Comparison of ENCODE assay signal across 8 mouse cellular contexts in genomic region chrX:160137861-160138717, GRCm38 (mm10). TPM values are rescaled to one million over a fixed set of nuclear protein-coding genes. Genes with fewer than 3 reads are reported as not detected.
DNase-seq lines count a peak whose midpoint lies in the region; ATAC-seq and TF ChIP-seq lines count a peak whose summit lies in the region.

TSS of gene Pdha1 (minus strand) at chrX:160138413.

- H3K4me2 ChIP-seq in heart, embryonic 12.5 days: peak within 1 kb of the TSS; percentile 68
- peak within 1 kb of the TSS; percentile 69 for H3K4me2 ChIP-seq in liver, embryonic 12.5 days
- H3K4me2 ChIP-seq in stomach, embryonic 15.5 days: peak within 1 kb of the TSS; percentile 53

- H3K79me2 ChIP-seq in C2C12 (ENCODE audit: control insufficient read depth, insufficient read depth): peaks cover 48% of the 10 kb centered on the region

- peaks cover 44% of the 10 kb centered on the region for H3K79me3 ChIP-seq in C2C12 (ENCODE audit: low read depth)

- peak within 1 kb of the TSS; percentile 88 for H3K9ac ChIP-seq in heart, embryonic 12.5 days
- peak within 1 kb of the TSS; percentile 81 for H3K9ac ChIP-seq in liver, embryonic 12.5 days
- H3K9ac ChIP-seq in stomach, embryonic 15.5 days: peak within 1 kb of the TSS; percentile 34

- H3K36me3 ChIP-seq in C2C12 (ENCODE audit: control insufficient read depth, insufficient read depth): peaks cover 3% of the 10 kb centered on the region
- H3K36me3 ChIP-seq in erythroblast, embryonic 14.5 days (ENCODE audit: control insufficient read depth): peaks cover 2% of the 10 kb centered on the region; the same call in 1 of the 2 replicates
- H3K36me3 ChIP-seq in heart, embryonic 12.5 days: no peaks in the 10 kb centered on the region
- H3K36me3 ChIP-seq in liver, embryonic 12.5 days: no peaks in the 10 kb centered on the region
- H3K36me3 ChIP-seq in stomach, embryonic 15.5 days: no peaks in the 10 kb centered on the region

- peak within 1 kb of the TSS; percentile 98 for H3K27ac ChIP-seq in heart, embryonic 12.5 days (ENCODE audit: poor library complexity, severe bottlenecking)
- peak within 1 kb of the TSS; percentile 85 for H3K27ac ChIP-seq in liver, embryonic 12.5 days
- H3K27ac ChIP-seq in stomach, embryonic 15.5 days: peak within 1 kb of the TSS; percentile 95

- peak; percentile 38; the same call in 1 of the 2 replicates for TF ChIP-seq POLR2A in brain, embryonic 14.5 days (IDR thresholded peaks at IDR 0.05; ENCODE audit: borderline replicate concordance, extremely low read depth, insufficient read depth, insufficient read length, poor library complexity, severe bottlenecking)

- peak; percentile 96 for ATAC-seq in heart, embryonic 12.5 days (ENCODE audit: insufficient number of reproducible peaks, low FRiP score)
- ATAC-seq in liver, embryonic 12.5 days: peak; percentile 97
- ATAC-seq in stomach, embryonic 15.5 days (ENCODE audit: insufficient read depth, low FRiP score, low read depth): peak; percentile 96

- TF ChIP-seq CTCF in C2C12 (IDR thresholded peaks at IDR 0.05; ENCODE audit: control insufficient read depth, insufficient read depth, insufficient read length): no peak
- TF ChIP-seq CTCF in brain, embryonic 14.5 days (IDR thresholded peaks at IDR 0.05; ENCODE audit: borderline replicate concordance, extremely low read depth, insufficient read depth, insufficient read length): no peak

- H3ac ChIP-seq in C2C12 (ENCODE audit: control insufficient read depth, insufficient read length, low read depth): peak within 1 kb of the TSS; percentile 70

- H3K9me3 ChIP-seq in erythroblast, embryonic 14.5 days (ENCODE audit: control insufficient read depth, low read length): no peaks in the 10 kb centered on the region; the same call in 1 of the 2 replicates
- no peaks in the 10 kb centered on the region for H3K9me3 ChIP-seq in heart, embryonic 12.5 days (replicated peaks)
- H3K9me3 ChIP-seq in liver, embryonic 12.5 days (replicated peaks): no peaks in the 10 kb centered on the region
- no peaks in the 10 kb centered on the region for H3K9me3 ChIP-seq in stomach, embryonic 15.5 days

- WGBS in heart, embryonic 12.5 days: 17% methylated on average over 61 of the region's 67 CpGs
- WGBS in liver, embryonic 12.5 days (ENCODE audit: insufficient replicate concordance): 11% methylated on average over 57 of the region's 67 CpGs
- 19% methylated on average over 61 of the region's 67 CpGs for WGBS in stomach, embryonic 15.5 days

- DNase-seq in brain, embryonic 14.5 days (ENCODE audit: low read depth): peak; percentile 96
- peak; percentile 92 for DNase-seq in kidney, postnatal 10 days
- DNase-seq in natural killer cell, adult 2 months (ENCODE audit: low spot score in 2 of 2): peak; percentile 77 to 81

- peaks cover 19% of the 10 kb centered on the region for H3K4me1 ChIP-seq in erythroblast, embryonic 14.5 days (ENCODE audit: control insufficient read depth)
- peaks cover 16% of the 10 kb centered on the region for H3K4me1 ChIP-seq in heart, embryonic 12.5 days (replicated peaks)
- H3K4me1 ChIP-seq in liver, embryonic 12.5 days: peaks cover 26% of the 10 kb centered on the region; the same call in 1 of the 2 replicates
- H3K4me1 ChIP-seq in stomach, embryonic 15.5 days: no peaks in the 10 kb centered on the region

- H3K27me3 ChIP-seq in C2C12 (ENCODE audit: control insufficient read depth, insufficient read depth, insufficient read length): no peaks in the 10 kb centered on the region
- H3K27me3 ChIP-seq in erythroblast, embryonic 14.5 days (ENCODE audit: control insufficient read depth): no peaks in the 10 kb centered on the region
- no peaks in the 10 kb centered on the region for H3K27me3 ChIP-seq in heart, embryonic 12.5 days (replicated peaks)
- peaks cover 11% of the 10 kb centered on the region; the same call in 1 of the 2 replicates for H3K27me3 ChIP-seq in liver, embryonic 12.5 days (replicated peaks)
- no peaks in the 10 kb centered on the region for H3K27me3 ChIP-seq in stomach, embryonic 15.5 days (replicated peaks)

- peak within 1 kb of the TSS; percentile 39 for H3K4me3 ChIP-seq in C2C12 (ENCODE audit: insufficient read depth, poor library complexity, severe bottlenecking)
- peak within 1 kb of the TSS; percentile 84 for H3K4me3 ChIP-seq in erythroblast, embryonic 14.5 days (replicated peaks)
- H3K4me3 ChIP-seq in heart, embryonic 12.5 days: peak within 1 kb of the TSS; percentile 80
- peak within 1 kb of the TSS; percentile 71 for H3K4me3 ChIP-seq in liver, embryonic 12.5 days
- peak within 1 kb of the TSS; percentile 58 for H3K4me3 ChIP-seq in stomach, embryonic 15.5 days (replicated peaks)

TF ChIP-seq in C2C12, 6 proteins besides CTCF, POLR2A, EP300 and RAD21:
- TF ChIP-seq CEBPB (IDR thresholded peaks at IDR 0.05; ENCODE audit: low read depth) (no peak), USF1 (IDR thresholded peaks at IDR 0.05; ENCODE audit: low read depth) (no peak), MYOD1 (IDR thresholded peaks at IDR 0.05; ENCODE audit: control insufficient read depth, insufficient read length, low read depth) (no peak), MYOG (IDR thresholded peaks at IDR 0.05; ENCODE audit: control insufficient read depth, extremely low read depth, insufficient read length) (no peak), FOSL1 (IDR thresholded peaks at IDR 0.05; ENCODE audit: insufficient read depth, low read length, poor library complexity, severe bottlenecking) (no peak), MAX (IDR thresholded peaks at IDR 0.05) (no peak)

RNA-seq across cellular contexts. Expression of gene Pdha1, which starts in this region (rescaled TPM):
- 82.5 TPM for polyA plus RNA-seq in C2C12 (2012; fragmentation: generic; extraction: Trizol)
- polyA plus RNA-seq in brain, embryonic 14.5 days (2012; rRNA removed): 67.0 and 76.2 TPM in 2 replicates
- polyA plus RNA-seq in erythroblast, embryonic 14.5 days (2012): 0.64 and 0.74 TPM in 2 replicates
- polyA plus RNA-seq in heart, embryonic 12.5 days (2016; fragmentation: Nextera tagmentation; extraction: Ambion mirVana): 226 and 237 TPM in 2 replicates
- polyA plus RNA-seq in liver, embryonic 12.5 days (2016; fragmentation: Nextera tagmentation; extraction: Ambion mirVana): 74.0 and 74.5 TPM in 2 replicates
- polyA plus RNA-seq in stomach, embryonic 15.5 days (2015; fragmentation: Nextera tagmentation; extraction: Ambion mirVana): 121 and 128 TPM in 2 replicates

Comparison
In these comparisons a context has a peak if more than half of its experiments do, and no peak if none do; other contexts are left out.
1. Peak in every context shown above with its lines: DNase-seq, ATAC-seq, H3K4me3 ChIP-seq and H3K27ac ChIP-seq.
2. RNA of gene Pdha1 (polyA plus RNA-seq): 226 to 237 TPM in heart, embryonic 12.5 days, 121 to 128 TPM in stomach, embryonic 15.5 days, 82.5 TPM in C2C12 (single experiment), 67.0 to 76.2 TPM in brain, embryonic 14.5 days and 74.0 to 74.5 TPM in liver, embryonic 12.5 days; 0.64 to 0.74 TPM in erythroblast, embryonic 14.5 days; every median in the first group is over 10 times any median in the second.
3. H3K9ac ChIP-seq: peak in every context shown above with its lines; median percentile 88 in heart, embryonic 12.5 days; 81 in liver, embryonic 12.5 days; 34 in stomach, embryonic 15.5 days.